Comparison of ENCODE assay signal across 8 mouse cellular contexts in genomic region chr4:128961301-128962028, GRCm38 (mm10). TPM values are rescaled to one million over a fixed set of nuclear protein-coding genes. Genes with fewer than 3 reads are reported as not detected.
A peak's percentile ranks its signal among the peaks of the same experiment; 100 is the strongest.
DNase-seq lines count a peak whose midpoint lies in the region; ATAC-seq and TF ChIP-seq lines count a peak whose summit lies in the region.

No protein-coding gene starts in this region.

- peak overlapping the region; percentile 96 for H3K4me2 ChIP-seq in kidney, postnatal 0 days (ENCODE audit: low read length)
- H3K4me2 ChIP-seq in hindbrain, embryonic 12.5 days (replicated peaks): peak overlapping the region; percentile 85
- H3K4me2 ChIP-seq in midbrain, embryonic 14.5 days (ENCODE audit: low read length): peak overlapping the region; percentile 93

- 8% methylated on average over 16 of the region's 16 CpGs for WGBS in kidney, postnatal 0 days
- WGBS in hindbrain, embryonic 12.5 days: 8% methylated on average over 16 of the region's 16 CpGs
- 5% methylated on average over 16 of the region's 16 CpGs for WGBS in midbrain, embryonic 14.5 days

- H3K9me3 ChIP-seq in kidney, postnatal 0 days (replicated peaks; ENCODE audit: low read length): no peaks in the 10 kb centered on the region
- no peaks in the 10 kb centered on the region for H3K9me3 ChIP-seq in hindbrain, embryonic 12.5 days (replicated peaks)
- no peaks in the 10 kb centered on the region for H3K9me3 ChIP-seq in midbrain, embryonic 14.5 days (ENCODE audit: control insufficient read depth, low read length)

- no peak for TF ChIP-seq CTCF in kidney, postnatal 0 days (IDR thresholded peaks at IDR 0.05; ENCODE audit: low read depth)

- no peaks in the 10 kb centered on the region for H3K36me3 ChIP-seq in kidney, postnatal 0 days (ENCODE audit: insufficient read depth, low read length)
- no peaks in the 10 kb centered on the region for H3K36me3 ChIP-seq in hindbrain, embryonic 12.5 days
- H3K36me3 ChIP-seq in midbrain, embryonic 14.5 days (ENCODE audit: control insufficient read depth, insufficient read depth, low read length): no peaks in the 10 kb centered on the region

- H3K9ac ChIP-seq in kidney, postnatal 0 days (ENCODE audit: low read depth, low read length): peak overlapping the region; percentile 70
- H3K9ac ChIP-seq in hindbrain, embryonic 12.5 days: peak overlapping the region; percentile 77
- peak overlapping the region; percentile 80 for H3K9ac ChIP-seq in midbrain, embryonic 14.5 days (replicated peaks; ENCODE audit: low read length)

- no peak for ATAC-seq in kidney, postnatal 0 days (replicated peaks; ENCODE audit: low FRiP score, low read depth)
- peak; percentile 15; the same call in 1 of the 2 replicates for ATAC-seq in common myeloid progenitor, adult 5-6 weeks (replicated peaks; ENCODE audit: low read depth, poor library complexity, severe bottlenecking)
- no peak for ATAC-seq in hindbrain, embryonic 12.5 days (ENCODE audit: low FRiP score)
- no peak for ATAC-seq in midbrain, embryonic 14.5 days (ENCODE audit: low FRiP score, low TSS enrichment)

- H3K27me3 ChIP-seq in kidney, postnatal 0 days (ENCODE audit: insufficient read depth, low read length): no peaks in the 10 kb centered on the region
- H3K27me3 ChIP-seq in hindbrain, embryonic 12.5 days: peaks cover 22% of the 10 kb centered on the region
- no peaks in the 10 kb centered on the region for H3K27me3 ChIP-seq in midbrain, embryonic 14.5 days (ENCODE audit: control insufficient read depth, insufficient read depth, low read length)

- H3K27ac ChIP-seq in kidney, postnatal 0 days: no peak overlapping the region
- no peak overlapping the region for H3K27ac ChIP-seq in hindbrain, embryonic 12.5 days
- H3K27ac ChIP-seq in midbrain, embryonic 14.5 days (replicated peaks; ENCODE audit: low read depth, low read length): no peak overlapping the region

- peak overlapping the region; percentile 73 for H3K4me3 ChIP-seq in kidney, postnatal 0 days (replicated peaks; ENCODE audit: low read depth, low read length)
- peak overlapping the region; percentile 55 for H3K4me3 ChIP-seq in hindbrain, embryonic 12.5 days
- peak overlapping the region; percentile 66 for H3K4me3 ChIP-seq in midbrain, embryonic 14.5 days (replicated peaks; ENCODE audit: low read depth, low read length)

- peaks cover 5% of the 10 kb centered on the region; the same call in 1 of the 2 replicates for H3K4me1 ChIP-seq in kidney, postnatal 0 days (replicated peaks; ENCODE audit: insufficient read depth, low read length)
- H3K4me1 ChIP-seq in hindbrain, embryonic 12.5 days: peaks cover 22% of the 10 kb centered on the region
- H3K4me1 ChIP-seq in midbrain, embryonic 14.5 days (ENCODE audit: control insufficient read depth, insufficient read depth, low read length): peaks cover 9% of the 10 kb centered on the region; the same call in 1 of the 2 replicates

- DNase-seq in kidney, postnatal 0 days (ENCODE audit: low spot score): no peak
- DNase-seq in kidney, adult 11 months: no peak
- DNase-seq in midbrain, embryonic 14.5 days: no peak
- no peak for DNase-seq in urinary bladder, postnatal 4 days (ENCODE audit: low spot score in 2 of 2)
- no peak for DNase-seq in layer of hippocampus, postnatal 36 days
- DNase-seq in adrenal gland, postnatal 4 days (ENCODE audit: low spot score in 2 of 2): no peak

RNA-seq across cellular contexts. Expression of gene Azin2, which starts 0.8 kb away (rescaled TPM):
- 21.5 and 23.0 TPM in 2 replicates for polyA plus RNA-seq in kidney, postnatal 0 days (2015; fragmentation: Nextera tagmentation; extraction: Ambion mirVana)
- total RNA-seq in common myeloid progenitor, adult 5-6 weeks (2017): 1.1 and 1.6 TPM in 2 replicates
- 17.7 and 21.4 TPM in 2 replicates for polyA plus RNA-seq in hindbrain, embryonic 12.5 days (2016; fragmentation: Nextera tagmentation; extraction: Ambion mirVana)
- polyA plus RNA-seq in midbrain, embryonic 14.5 days (2014; fragmentation: Nextera tagmentation; extraction: Ambion mirVana): 18.0 and 19.6 TPM in 2 replicates
- 10 to 100 TPM; 38.7 to 39.5 TPM for total RNA-seq in layer of hippocampus, postnatal 36 days (2021)
- total RNA-seq in adrenal gland, postnatal 4 days (2021): 10 to 100 TPM; 54.8 to 61.1 TPM

RNA-seq across cellular contexts. Expression of gene Ak2, which starts 30.3 kb away (rescaled TPM):
- polyA plus RNA-seq in kidney, postnatal 0 days (2015; fragmentation: Nextera tagmentation; extraction: Ambion mirVana): 173 and 188 TPM in 2 replicates
- total RNA-seq in common myeloid progenitor, adult 5-6 weeks (2017): 148 and 164 TPM in 2 replicates
- 122 and 128 TPM in 2 replicates for polyA plus RNA-seq in hindbrain, embryonic 12.5 days (2016; fragmentation: Nextera tagmentation; extraction: Ambion mirVana)
- polyA plus RNA-seq in midbrain, embryonic 14.5 days (2014; fragmentation: Nextera tagmentation; extraction: Ambion mirVana): 54.5 and 63.3 TPM in 2 replicates
- total RNA-seq in layer of hippocampus, postnatal 36 days (2021): 10 to 100 TPM; 26.3 to 26.9 TPM
- 100 to 1,000 TPM; 144 to 163 TPM for total RNA-seq in adrenal gland, postnatal 4 days (2021)

Comparison
In these comparisons a context has a peak if more than half of its experiments do, and no peak if none do; other contexts are left out.
1. RNA of gene Azin2, which starts 0.8 kb away (total RNA-seq): 54.8 to 61.1 TPM in adrenal gland, postnatal 4 days and 38.7 to 39.5 TPM in layer of hippocampus, postnatal 36 days; 1.1 to 1.6 TPM in common myeloid progenitor, adult 5-6 weeks; every median in the first group is over 10 times any median in the second.
2. Peak in every context shown above with its lines, with median percentiles within 50 percentile points of each other: H3K4me2 ChIP-seq, H3K4me3 ChIP-seq and H3K9ac ChIP-seq.